Mouse (Mus musculus) retina, postnatal 7 days (tissue): ENCODE measurements at regions not wholly inside any gene's neighbourhood (a gene's known extent, or its start where the extent isn't known, plus 50 kb on each side); places are given as distances from the start of the nearest gene placed in this dataset.

Source experiments
- DNase-seq: peaks from one replicate; pipeline ENCODE4 v3.0.0-alpha.2; 2012; ENCODE audit warnings: low read depth, low spot score

- no peak for DNase-seq
These were observed 137.5 kb downstream of the Wscd1 start for GRCm38 (mm10) chr11:71887211-71887610.

GRCm38 (mm10) chr11:71886771-71887170 is 137.1 kb downstream of the Wscd1 start:
- DNase-seq, result no peak

GRCm38 (mm10) chr11:71884861-71885260 is 135.1 kb downstream of the Wscd1 start:
- DNase-seq, result no peak

GRCm38 (mm10) chr11:71881841-71882240 is 132.1 kb downstream of the Wscd1 start:
- no peak for DNase-seq

GRCm38 (mm10) chr11:71871297-71871696 is 121.6 kb downstream of the Wscd1 start:
- DNase-seq, result no peak

GRCm38 (mm10) chr11:71866690-71867089 is 117.0 kb downstream of the Wscd1 start:
- no peak for DNase-seq

GRCm38 (mm10) chr11:71857926-71858325 is 108.2 kb downstream of the Wscd1 start:
- no peak for DNase-seq

GRCm38 (mm10) chr11:71855557-71855956 is 105.8 kb downstream of the Wscd1 start:
- DNase-seq, result no peak

GRCm38 (mm10) chr11:71855058-71855457 is 105.3 kb downstream of the Wscd1 start:
- no peak for DNase-seq

GRCm38 (mm10) chr11:71847684-71848367 is 98.1 kb downstream of the Wscd1 start:
- DNase-seq, result peak; percentile 9

- DNase-seq, result no peak
These were observed 96.8 kb downstream of the Wscd1 start for GRCm38 (mm10) chr11:71846496-71846895.

GRCm38 (mm10) chr11:71840635-71841443 is 91.1 kb downstream of the Wscd1 start:
- DNase-seq, result no peak
